Mouse (Mus musculus): Measurements from ENCODE around the gene Abtb2. TPM values are rescaled to one million over a fixed set of nuclear protein-coding genes. Genes with fewer than 3 reads are reported as not detected.
A peak's percentile ranks its signal among the peaks of the same experiment; 100 is the strongest.

The Abtb2 gene
- polyA plus RNA-seq, 1 experiment, result 10.6 TPM

DNA sequence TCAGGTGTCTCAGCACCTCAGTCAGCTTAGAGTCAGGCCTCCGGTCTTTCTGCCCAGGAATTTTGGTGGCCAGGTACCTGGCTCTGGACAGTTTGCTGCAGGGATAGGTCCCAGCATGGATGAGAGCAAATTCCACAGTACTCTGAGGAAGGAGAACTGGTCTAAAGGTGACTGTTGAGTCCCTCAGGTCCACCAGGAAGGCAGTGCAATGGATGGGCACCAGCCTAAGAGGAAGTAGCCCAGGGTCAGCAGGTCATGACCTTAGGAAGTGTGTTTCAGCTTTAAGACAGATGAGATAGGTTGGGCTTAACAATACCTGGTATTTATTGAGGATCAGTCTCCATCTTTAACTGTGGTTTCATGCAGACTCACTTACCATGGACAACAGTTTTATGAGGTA is 88.9 kb downstream of the Abtb2 start:
- H3K4me3 ChIP-seq (ENCODE audit: extremely low read depth, insufficient read depth, insufficient read length), result no peak overlapping the region
- 100% methylated on average over 1 of the region's 1 CpGs for WGBS
- TF ChIP-seq POLR2A (IDR thresholded peaks at IDR 0.05; ENCODE audit: low read depth, low read length) (no peak), CTCF (IDR thresholded peaks at IDR 0.05; ENCODE audit: extremely low read depth, insufficient read depth, insufficient read length, insufficient replicate concordance) (no peak)

DNA sequence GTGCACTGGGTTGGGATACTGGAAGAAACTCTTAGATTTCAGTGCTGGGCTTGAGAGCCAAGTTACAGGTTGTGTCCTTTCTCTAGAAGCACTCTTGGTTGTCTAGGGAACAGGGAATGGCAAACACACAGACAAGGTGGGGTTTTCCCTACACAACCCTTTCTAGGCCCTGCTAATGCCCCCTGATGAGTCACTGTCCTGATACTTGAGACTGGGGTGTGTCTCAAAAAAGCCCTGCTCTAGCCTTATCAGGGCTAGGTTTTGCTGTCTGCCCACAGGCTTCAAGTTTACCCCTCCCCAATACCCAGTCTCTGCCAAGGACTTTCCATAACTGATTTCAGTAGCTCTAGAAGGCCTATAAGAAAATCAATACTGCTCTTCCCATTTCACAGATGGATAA is 89.9 kb downstream of the Abtb2 start:
- no peak for TF ChIP-seq POLR2A (IDR thresholded peaks at IDR 0.05; ENCODE audit: low read depth, low read length)
- no peak for TF ChIP-seq CTCF (IDR thresholded peaks at IDR 0.05; ENCODE audit: extremely low read depth, insufficient read depth, insufficient read length, insufficient replicate concordance)
- no peak overlapping the region for H3K27ac ChIP-seq (ENCODE audit: insufficient read depth, low read length)
- H3K27me3 ChIP-seq (ENCODE audit: control insufficient read depth, insufficient read depth, low read length), result no peaks in the 10 kb centered on the region
- no peak overlapping the region for H3K4me3 ChIP-seq (ENCODE audit: extremely low read depth, insufficient read depth, insufficient read length)
- H3K4me1 ChIP-seq (ENCODE audit: control insufficient read depth, insufficient read depth, insufficient read length), result peaks cover 14% of the 10 kb centered on the region; the same call in 1 of the 2 replicates
- no peaks in the 10 kb centered on the region for H3K36me3 ChIP-seq (ENCODE audit: control insufficient read depth, insufficient read depth, low read length)
- DNase-seq (ENCODE audit: low read depth in 1 of 2, low spot score in 2 of 2), result no peak

More for the DNA sequence above, 88.9 kb downstream of the Abtb2 start:
- Histone ChIP-seq H3K27ac (ENCODE audit: insufficient read depth, low read length) (no peak overlapping the region), H3K27me3 (ENCODE audit: control insufficient read depth, insufficient read depth, low read length) (no peaks in the 10 kb centered on the region), H3K36me3 (ENCODE audit: control insufficient read depth, insufficient read depth, low read length) (no peaks in the 10 kb centered on the region), H3K4me1 (ENCODE audit: control insufficient read depth, insufficient read depth, insufficient read length) (peaks cover 15% of the 10 kb centered on the region; the same call in 1 of the 2 replicates)
- no peak for DNase-seq (ENCODE audit: low read depth in 1 of 2, low spot score in 2 of 2)

DNA sequence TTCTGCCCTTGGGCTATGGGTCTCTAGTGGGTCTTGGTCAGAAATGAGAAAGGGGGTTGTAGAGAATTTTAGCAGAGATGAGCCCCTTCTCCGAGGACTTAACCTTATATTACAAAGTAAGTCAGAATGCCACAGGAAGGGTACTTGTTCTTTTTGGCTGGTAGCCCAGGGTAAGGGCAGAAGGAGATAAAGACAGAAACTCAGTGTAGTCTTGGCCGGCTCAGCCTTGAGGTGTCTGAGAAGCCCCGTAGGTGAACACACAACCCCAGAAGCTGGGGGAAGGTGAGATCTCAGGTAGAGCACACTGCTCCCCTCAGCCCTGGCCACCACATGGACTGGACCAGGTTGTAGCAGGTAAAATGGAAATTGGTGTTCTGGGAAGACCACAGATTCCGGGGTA is 93.1 kb downstream of the Abtb2 start:
- WGBS, result 51% methylated on average over 4 of the region's 4 CpGs
- no peaks in the 10 kb centered on the region for H3K36me3 ChIP-seq (ENCODE audit: control insufficient read depth, insufficient read depth, low read length)
- H3K27me3 ChIP-seq (ENCODE audit: control insufficient read depth, insufficient read depth, low read length), result no peaks in the 10 kb centered on the region
- DNase-seq (ENCODE audit: low read depth in 1 of 2, low spot score in 2 of 2), result no peak
- H3K27ac ChIP-seq (ENCODE audit: insufficient read depth, low read length), result no peak overlapping the region
- no peak overlapping the region for H3K4me3 ChIP-seq (ENCODE audit: extremely low read depth, insufficient read depth, insufficient read length)
- peaks cover 26% of the 10 kb centered on the region for H3K4me1 ChIP-seq (ENCODE audit: control insufficient read depth, insufficient read depth, insufficient read length)
- TF ChIP-seq POLR2A (IDR thresholded peaks at IDR 0.05; ENCODE audit: low read depth, low read length), result no peak

DNA sequence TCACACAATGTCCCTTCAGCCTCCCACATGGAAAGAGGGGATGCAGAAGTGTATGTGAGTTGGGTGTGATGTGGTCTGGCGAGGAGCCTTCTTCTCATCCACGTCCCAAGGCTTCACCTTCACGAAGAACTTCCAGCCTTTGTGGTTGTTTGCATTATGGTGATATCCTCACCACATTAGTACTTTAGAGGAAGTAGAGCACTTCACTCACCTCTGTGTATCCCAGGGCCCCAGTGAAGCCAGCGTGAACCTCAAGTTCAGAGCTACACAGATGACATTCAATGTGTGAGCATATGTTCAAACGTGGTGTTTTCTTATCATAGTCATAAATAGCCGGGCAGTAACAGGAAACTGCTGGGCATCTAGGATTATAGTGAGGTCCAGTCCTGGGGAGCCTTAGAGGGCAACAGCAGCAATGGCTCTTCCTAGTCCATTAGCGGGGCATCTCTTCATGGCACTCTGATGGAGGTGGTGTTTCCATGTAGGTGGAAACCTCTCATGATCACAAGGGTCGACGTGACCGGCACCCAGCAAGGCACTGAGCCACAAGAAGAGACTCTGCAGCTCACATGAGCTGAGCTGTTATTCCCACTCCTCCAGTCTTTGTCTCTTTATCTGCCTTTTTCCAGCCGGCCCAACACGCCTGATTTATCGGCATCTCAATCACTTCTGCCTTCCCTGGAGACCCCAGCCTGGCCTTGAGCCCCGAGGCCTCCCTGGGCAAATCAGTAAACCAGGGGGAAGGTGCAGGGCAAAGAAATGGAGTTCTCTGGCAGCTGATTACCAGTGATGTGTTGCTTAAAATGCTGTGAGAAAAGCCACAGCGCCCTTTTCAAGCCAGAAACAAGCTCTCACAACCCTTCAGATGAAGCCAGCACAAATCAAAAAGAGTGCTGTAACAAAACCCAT is 93.8 kb downstream of the Abtb2 start:
- H3K4me1 ChIP-seq (ENCODE audit: control insufficient read depth, insufficient read depth, insufficient read length), result peaks cover 23% of the 10 kb centered on the region
- H3K4me3 ChIP-seq (ENCODE audit: extremely low read depth, insufficient read depth, insufficient read length), result no peak overlapping the region
- no peak for DNase-seq (ENCODE audit: low read depth in 1 of 2, low spot score in 2 of 2)
- TF ChIP-seq POLR2A (IDR thresholded peaks at IDR 0.05; ENCODE audit: low read depth, low read length), result no peak
- TF ChIP-seq CTCF (IDR thresholded peaks at IDR 0.05; ENCODE audit: extremely low read depth, insufficient read depth, insufficient read length, insufficient replicate concordance), result no peak
- no peak overlapping the region for H3K27ac ChIP-seq (ENCODE audit: insufficient read depth, low read length)
- no peaks in the 10 kb centered on the region for H3K36me3 ChIP-seq (ENCODE audit: control insufficient read depth, insufficient read depth, low read length)
- H3K27me3 ChIP-seq (ENCODE audit: control insufficient read depth, insufficient read depth, low read length), result no peaks in the 10 kb centered on the region
- 62% methylated on average over 15 of the region's 15 CpGs for WGBS

DNA sequence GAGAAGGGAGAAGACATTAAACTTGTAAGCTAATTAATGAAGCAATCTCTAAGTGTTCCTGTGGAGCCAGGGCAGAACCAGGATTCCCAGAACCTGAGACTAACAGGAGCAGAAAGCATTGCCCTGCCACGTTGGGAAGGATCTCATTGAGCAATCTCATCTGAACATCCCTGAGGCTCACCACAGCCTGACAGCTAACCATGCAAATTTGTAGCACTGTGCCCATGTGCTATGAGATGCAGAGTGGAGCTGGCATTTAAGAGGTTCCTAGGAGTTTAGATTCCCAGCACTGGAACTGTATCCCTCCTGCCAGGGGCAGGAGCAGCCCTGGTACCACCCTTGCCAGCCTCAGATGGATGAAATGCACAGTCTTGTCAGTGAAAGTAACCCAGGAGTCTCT is 95.6 kb downstream of the Abtb2 start:
- TF ChIP-seq CTCF (IDR thresholded peaks at IDR 0.05; ENCODE audit: extremely low read depth, insufficient read depth, insufficient read length, insufficient replicate concordance) (no peak), POLR2A (IDR thresholded peaks at IDR 0.05; ENCODE audit: low read depth, low read length) (no peak)
- Histone ChIP-seq H3K36me3 (ENCODE audit: control insufficient read depth, insufficient read depth, low read length) (no peaks in the 10 kb centered on the region), H3K4me1 (ENCODE audit: control insufficient read depth, insufficient read depth, insufficient read length) (peaks cover 16% of the 10 kb centered on the region), H3K27me3 (ENCODE audit: control insufficient read depth, insufficient read depth, low read length) (no peaks in the 10 kb centered on the region), H3K4me3 (ENCODE audit: extremely low read depth, insufficient read depth, insufficient read length) (no peak overlapping the region), H3K27ac (ENCODE audit: insufficient read depth, low read length) (no peak overlapping the region)
- no peak for DNase-seq (ENCODE audit: low read depth in 1 of 2, low spot score in 2 of 2)
- WGBS, result 29% methylated on average over 1 of the region's 1 CpGs

DNA sequence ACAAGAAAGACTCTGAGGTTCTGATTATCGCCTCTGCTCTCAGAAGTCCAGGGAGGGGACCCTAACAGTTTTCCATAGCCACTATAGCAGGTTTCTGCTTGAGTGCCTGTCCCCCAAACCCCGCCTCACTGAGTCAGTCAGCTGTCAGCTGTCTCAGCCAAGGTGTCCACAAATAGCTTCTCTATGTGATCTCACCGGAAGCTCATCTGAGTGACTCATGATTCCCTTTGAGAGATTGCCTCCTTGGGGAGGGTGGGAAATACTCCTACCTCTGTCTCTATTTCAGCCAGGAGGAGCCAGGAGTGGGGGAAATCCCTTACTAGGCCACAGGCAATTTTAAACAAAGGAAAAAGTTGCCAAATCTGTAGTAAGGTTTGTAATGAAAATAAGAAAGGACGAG is 96.0 kb downstream of the Abtb2 start:
- H3K4me1 ChIP-seq (ENCODE audit: control insufficient read depth, insufficient read depth, insufficient read length), result peaks cover 16% of the 10 kb centered on the region
- TF ChIP-seq POLR2A (IDR thresholded peaks at IDR 0.05; ENCODE audit: low read depth, low read length), result no peak
- TF ChIP-seq CTCF (IDR thresholded peaks at IDR 0.05; ENCODE audit: extremely low read depth, insufficient read depth, insufficient read length, insufficient replicate concordance), result no peak
- H3K4me3 ChIP-seq (ENCODE audit: extremely low read depth, insufficient read depth, insufficient read length), result no peak overlapping the region
- peak; percentile 42 to 54 for DNase-seq (ENCODE audit: low read depth in 1 of 2, low spot score in 2 of 2)
- no peaks in the 10 kb centered on the region for H3K27me3 ChIP-seq (ENCODE audit: control insufficient read depth, insufficient read depth, low read length)
- H3K27ac ChIP-seq (ENCODE audit: insufficient read depth, low read length), result no peak overlapping the region
- no peaks in the 10 kb centered on the region for H3K36me3 ChIP-seq (ENCODE audit: control insufficient read depth, insufficient read depth, low read length)
- 18% methylated on average over 4 of the region's 4 CpGs for WGBS

DNA sequence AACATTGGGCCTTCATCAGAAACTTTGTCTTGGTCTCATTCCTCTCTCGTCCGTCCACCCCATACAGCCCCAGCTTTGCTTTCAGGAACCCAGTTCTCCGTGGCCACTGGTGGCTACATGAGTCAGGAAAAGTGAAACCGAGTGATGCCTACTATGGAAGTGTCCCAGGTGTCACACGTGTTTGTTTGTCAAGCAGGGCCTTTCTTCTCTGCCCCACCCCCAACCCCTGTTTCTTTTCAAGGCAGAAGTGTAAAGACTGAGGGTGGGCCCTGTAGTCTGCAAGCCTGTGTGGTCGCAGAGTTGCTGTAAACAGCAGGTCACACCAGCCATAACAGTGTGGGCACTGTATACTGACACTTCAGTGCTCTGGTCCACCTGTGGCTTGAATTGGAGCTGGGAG is 98.2 kb downstream of the Abtb2 start:
- Histone ChIP-seq H3K4me1 (ENCODE audit: control insufficient read depth, insufficient read depth, insufficient read length) (peaks cover 18% of the 10 kb centered on the region), H3K27me3 (ENCODE audit: control insufficient read depth, insufficient read depth, low read length) (no peaks in the 10 kb centered on the region), H3K36me3 (ENCODE audit: control insufficient read depth, insufficient read depth, low read length) (no peaks in the 10 kb centered on the region), H3K4me3 (ENCODE audit: extremely low read depth, insufficient read depth, insufficient read length) (no peak overlapping the region), H3K27ac (ENCODE audit: insufficient read depth, low read length) (no peak overlapping the region)
- no peak for TF ChIP-seq POLR2A (IDR thresholded peaks at IDR 0.05; ENCODE audit: low read depth, low read length)
- TF ChIP-seq CTCF (IDR thresholded peaks at IDR 0.05; ENCODE audit: extremely low read depth, insufficient read depth, insufficient read length, insufficient replicate concordance), result no peak
- DNase-seq (ENCODE audit: low read depth in 1 of 2, low spot score in 2 of 2), result no peak
- WGBS, result 68% methylated on average over 6 of the region's 6 CpGs
